Mouse (Mus musculus) thymus, postnatal 36 days (tissue): ENCODE results near the gene Gne.
A peak's percentile ranks its signal among the peaks of the same experiment; 100 is the strongest.
"Not testable (repeated sequence)": the region's sequence is repeated elsewhere in the genome, so short reads cannot be mapped to it uniquely, and the experiment has no call there.

Experiments
- DNase-seq, 2 experiments: peaks; one replicate each; pipeline ENCODE4 v3.0.0; 2022; ENCODE audit warnings: mixed read lengths in 2 of 2

Gene Gne

GRCm38 (mm10) chr4:44072146-44072872, 11.7 kb downstream of the Gne start:
- peak; percentile 88 to 90 for DNase-seq

- no peak for DNase-seq
These were observed 12.2 kb downstream of the Gne start for GRCm38 (mm10) chr4:44071741-44072145.

GRCm38 (mm10) chr4:44070641-44071040, 13.3 kb downstream of the Gne start:
- no peak for DNase-seq

GRCm38 (mm10) chr4:44069411-44069810, 14.6 kb downstream of the Gne start:
- DNase-seq, result no peak

- no peak for DNase-seq
These were observed 15.2 kb downstream of the Gne start for GRCm38 (mm10) chr4:44068736-44069135.

GRCm38 (mm10) chr4:44066891-44067290, 17.1 kb downstream of the Gne start:
- no peak for DNase-seq

GRCm38 (mm10) chr4:44065355-44066025, 18.5 kb downstream of the Gne start:
- DNase-seq, result peak; percentile 90 to 95

DNA sequence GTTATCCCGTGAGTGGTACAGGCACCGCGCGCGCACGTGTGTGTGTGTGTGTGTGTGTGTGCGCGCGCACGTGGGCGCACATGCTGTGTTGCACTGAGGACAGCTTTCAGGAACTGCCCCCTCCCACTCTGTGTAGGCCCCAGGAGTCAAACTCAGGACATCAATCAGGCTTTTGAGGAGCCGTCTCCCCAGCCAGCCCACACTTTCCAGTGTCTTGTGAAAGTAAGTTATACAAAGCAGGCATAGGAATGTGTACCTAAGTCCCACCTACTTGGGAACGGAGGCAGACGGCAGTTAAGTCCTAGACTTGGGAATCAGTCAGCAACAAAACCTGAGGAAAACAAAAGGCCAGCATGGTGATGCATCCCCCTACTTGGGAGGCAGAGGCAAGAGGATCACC, 21.2 kb downstream of the Gne start:
- DNase-seq, result no peak

GRCm38 (mm10) chr4:44062062-44062461, 21.9 kb downstream of the Gne start:
- peak in 1 of 2 experiments; percentile 27 for DNase-seq

GRCm38 (mm10) chr4:44059674-44060073, 24.3 kb downstream of the Gne start:
- peak in 1 of 2 experiments; percentile 46 for DNase-seq

GRCm38 (mm10) chr4:44049812-44050211, 34.2 kb downstream of the Gne start:
- no peak for DNase-seq

GRCm38 (mm10) chr4:44046066-44046465, 37.9 kb downstream of the Gne start:
- no peak for DNase-seq

- no peak for DNase-seq
These were observed 39.2 kb downstream of the Gne start for GRCm38 (mm10) chr4:44044685-44045356.

- not testable (repeated sequence) for DNase-seq
These were observed 40.8 kb downstream of the Gne start for GRCm38 (mm10) chr4:44043182-44043581.

DNA sequence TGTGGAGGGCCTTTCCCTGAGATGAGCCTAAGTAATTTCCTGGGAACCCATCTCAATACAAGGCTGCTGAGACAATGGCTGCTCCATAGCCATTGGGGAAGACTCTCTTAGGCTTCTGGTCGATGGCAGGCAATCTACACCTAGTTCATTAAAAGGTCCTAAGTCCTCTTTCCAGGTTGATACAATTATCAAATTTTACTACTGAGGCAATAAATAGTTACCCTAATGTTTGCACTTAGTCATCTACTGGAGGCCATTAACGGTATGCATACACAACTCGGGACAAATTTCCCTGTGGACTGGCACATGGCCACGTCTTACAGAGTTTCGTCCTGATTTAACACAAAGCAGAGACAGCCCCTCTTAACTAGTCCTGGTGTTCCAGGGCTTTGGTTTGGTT, 41.5 kb downstream of the Gne start:
- DNase-seq, result no peak

- no peak for DNase-seq
These were observed 43.2 kb downstream of the Gne start for GRCm38 (mm10) chr4:44040802-44041201.

DNA sequence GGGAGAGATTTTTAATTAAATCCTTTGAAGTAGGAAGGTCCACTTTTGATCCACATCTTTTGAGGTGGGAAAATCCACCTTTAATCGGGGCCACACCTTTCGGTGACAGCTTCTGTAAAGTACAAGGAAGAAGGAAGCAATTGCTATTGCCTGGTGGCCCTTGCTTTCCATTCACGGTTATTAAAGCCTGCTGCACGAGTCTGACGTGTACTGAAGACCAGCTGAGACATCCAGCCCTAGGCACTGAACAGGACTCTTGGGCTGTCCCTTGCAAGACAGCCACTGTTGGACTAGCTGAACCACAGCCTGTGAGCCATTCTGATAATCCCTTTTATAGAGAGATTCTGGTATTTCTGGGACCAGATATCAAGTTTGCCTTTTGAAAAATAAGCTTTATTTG, 47.5 kb downstream of the Gne start:
- DNase-seq, result no peak

GRCm38 (mm10) chr4:44031521-44031920, 52.5 kb downstream of the Gne start:
- no peak for DNase-seq

GRCm38 (mm10) chr4:44029661-44030066, 54.3 kb downstream of the Gne start:
- no peak for DNase-seq

DNA sequence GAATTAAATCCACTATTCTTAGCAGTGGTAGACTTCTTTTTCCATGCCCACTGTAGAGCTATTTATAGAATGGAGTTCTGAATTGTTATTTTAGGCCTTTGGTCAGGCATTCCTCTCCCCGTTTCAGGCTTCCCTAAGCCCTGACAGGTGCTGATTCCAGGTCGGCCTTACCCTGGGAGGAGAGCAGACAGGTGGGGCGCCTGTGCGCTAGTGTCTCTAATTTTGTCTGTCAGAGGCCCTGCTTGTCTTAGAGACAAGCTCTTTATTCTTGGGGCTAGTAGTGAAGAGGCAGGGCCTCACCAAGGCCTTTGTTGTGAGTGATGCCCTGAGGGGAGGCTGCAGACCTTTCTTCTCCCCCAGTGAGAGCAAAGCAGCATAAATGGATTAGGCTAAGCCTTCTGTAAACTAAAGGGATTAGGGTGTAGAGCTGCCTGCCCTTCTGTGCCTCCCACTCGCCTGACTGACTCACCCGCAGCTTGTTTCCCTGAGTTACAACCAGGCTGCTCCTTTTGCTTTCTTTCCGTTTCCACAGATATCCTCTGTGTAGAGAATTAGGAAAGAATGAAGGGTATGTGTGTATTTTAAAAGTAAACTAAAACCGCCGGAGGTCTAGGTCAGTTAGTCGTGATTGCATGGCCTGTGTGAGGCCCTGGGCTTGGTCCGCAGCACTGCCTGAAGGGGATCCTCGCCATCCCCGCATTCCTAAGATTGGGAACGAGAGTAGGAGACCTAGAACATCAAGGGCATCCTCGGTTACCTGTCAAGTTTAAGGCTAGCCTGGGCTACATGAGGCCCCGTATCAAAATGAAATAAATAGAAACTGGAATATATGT, 55.5 kb downstream of the Gne start:
- DNase-seq, result no peak

- no peak for DNase-seq
These were observed 58.4 kb downstream of the Gne start for GRCm38 (mm10) chr4:44025570-44025969.

DNA sequence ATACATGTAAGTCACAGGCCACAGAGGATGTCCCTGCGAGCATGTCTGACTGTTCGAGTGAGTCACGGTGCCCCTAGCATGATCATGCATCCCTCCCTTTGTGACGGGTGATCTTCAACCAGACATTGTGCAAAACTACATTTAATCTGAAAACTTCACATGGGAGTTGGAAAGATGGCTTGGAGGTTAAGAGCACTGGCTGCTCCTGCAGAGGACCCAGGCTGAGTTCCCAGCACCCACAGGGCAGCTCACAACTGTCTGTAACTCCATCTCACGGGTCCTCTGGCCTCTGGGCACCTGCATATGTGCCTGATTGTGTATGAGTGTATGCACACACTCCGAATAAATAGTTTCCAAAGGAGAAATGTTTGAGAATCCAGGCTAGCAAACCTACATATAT, 59.7 kb downstream of the Gne start:
- no peak for DNase-seq

DNA sequence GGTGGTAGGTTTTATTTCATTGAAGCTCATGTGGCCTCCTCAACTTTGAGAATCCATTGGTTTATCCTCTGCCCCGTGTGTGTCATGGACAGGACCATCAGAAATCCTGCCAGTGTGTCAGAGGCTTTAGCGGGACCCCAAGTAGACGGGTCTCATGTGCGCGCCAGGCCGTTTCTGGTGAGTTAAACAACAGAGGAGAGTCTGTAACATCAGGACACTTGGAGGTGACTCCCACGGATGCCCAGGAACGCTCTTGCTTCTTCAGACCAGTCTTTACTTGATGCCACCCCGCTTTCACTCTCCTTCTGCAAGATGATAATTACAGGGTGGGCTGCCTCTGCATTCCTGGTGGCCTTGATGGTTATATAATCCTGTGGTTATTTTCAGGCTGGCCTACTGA, 60.3 kb downstream of the Gne start:
- DNase-seq, result no peak
